Mouse (Mus musculus): ENCODE data around the gene Hid1. TPM values are rescaled to one million over a fixed set of nuclear protein-coding genes. Genes with fewer than 3 reads are reported as not detected.
A peak's percentile ranks its signal among the peaks of the same experiment; 100 is the strongest.

The Hid1 gene
- polyA plus RNA-seq, 1 experiment from 2014 or later: 16.1 TPM

- H3K9ac ChIP-seq (ENCODE audit: low read length): peak within 1 kb of the TSS; percentile 96
- DNase-seq (ENCODE audit: low spot score) (peak; percentile 93), ATAC-seq (ENCODE audit: insufficient read depth, low FRiP score, low TSS enrichment) (peak; percentile 90)
- H3K4me3 ChIP-seq (ENCODE audit: low read depth, low read length): peak within 1 kb of the TSS; percentile 82
- H3K9me3 ChIP-seq (ENCODE audit: control insufficient read depth, low read length): no peaks in the 10 kb centered on the region
- WGBS: under 1% methylated on average over 75 of the region's 76 CpGs
- H3K27ac ChIP-seq (ENCODE audit: low read depth, low read length): peak within 1 kb of the TSS; percentile 90
- H3K4me2 ChIP-seq (ENCODE audit: low read depth): peak within 1 kb of the TSS; percentile 87
- peaks cover 22% of the 10 kb centered on the region for H3K4me1 ChIP-seq (ENCODE audit: control insufficient read depth, insufficient read depth, low read length)
- H3K27me3 ChIP-seq (ENCODE audit: control insufficient read depth, insufficient read depth, low read length): no peaks in the 10 kb centered on the region
- no peaks in the 10 kb centered on the region for H3K36me3 ChIP-seq (ENCODE audit: control insufficient read depth, insufficient read depth, low read length)
Measured at GRCm38 (mm10) chr11:115381743-115382539, 14.4 kb upstream of the Hid1 start, which contains the start of gene Cdr2l. TSS of gene Cdr2l (plus strand) at chr11:115381916.

DNA sequence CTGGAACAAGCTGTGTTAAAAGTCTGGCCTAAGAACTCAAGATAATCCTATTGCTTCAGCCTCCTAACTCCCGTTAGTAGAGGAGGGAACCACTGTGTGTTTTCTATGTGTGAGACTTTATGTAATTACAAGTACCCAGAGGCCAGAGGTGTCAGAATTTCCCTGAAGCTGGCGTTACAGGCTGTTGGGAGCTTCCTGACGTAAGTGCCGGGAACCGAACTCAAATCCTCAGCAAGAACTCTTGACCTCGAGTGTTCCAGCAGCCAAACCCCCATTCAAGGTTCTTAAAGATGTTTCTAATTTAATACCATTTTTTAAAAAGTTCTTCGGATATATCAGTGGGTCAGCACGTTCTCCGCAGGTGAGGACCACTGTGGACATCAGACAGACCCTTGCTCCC is 13.7 kb upstream of the Hid1 start:
- peak; percentile 34 for DNase-seq (ENCODE audit: low spot score)
- WGBS: 11% methylated on average over 9 of the region's 9 CpGs
- H3K27ac ChIP-seq (ENCODE audit: low read depth, low read length): no peak overlapping the region

DNA sequence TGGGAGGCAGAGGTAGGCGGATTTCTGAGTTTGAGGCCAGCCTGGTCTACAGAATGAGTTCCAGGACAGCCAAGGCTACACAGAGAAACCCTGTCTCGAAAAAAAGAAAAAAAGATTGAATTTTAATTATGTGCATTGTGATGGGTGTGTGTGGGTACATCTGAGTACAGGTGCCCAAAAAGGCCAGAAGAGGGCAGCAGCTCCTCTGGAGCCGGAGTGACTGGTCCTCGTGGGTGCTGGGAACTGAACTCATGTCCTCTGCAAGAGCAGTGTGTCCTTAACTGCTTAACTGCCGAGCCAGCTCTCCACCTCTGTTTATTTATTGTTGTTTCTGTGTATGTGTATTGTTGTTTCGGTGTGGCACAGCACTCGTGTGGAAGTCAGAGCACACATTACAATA is 10.3 kb upstream of the Hid1 start:
- no peaks in the 10 kb centered on the region for H3K36me3 ChIP-seq (ENCODE audit: control insufficient read depth, insufficient read depth, low read length)
- peaks cover 16% of the 10 kb centered on the region for H3K27me3 ChIP-seq (ENCODE audit: control insufficient read depth, insufficient read depth, low read length)
- ATAC-seq (ENCODE audit: insufficient read depth, low FRiP score, low TSS enrichment) (no peak), DNase-seq (ENCODE audit: low spot score) (no peak)
- peaks cover 11% of the 10 kb centered on the region for H3K4me1 ChIP-seq (ENCODE audit: control insufficient read depth, insufficient read depth, low read length)
- no peaks in the 10 kb centered on the region for H3K9me3 ChIP-seq (ENCODE audit: control insufficient read depth, low read length)
- no peak overlapping the region for H3K9ac ChIP-seq (ENCODE audit: low read length)
- no peak overlapping the region for H3K4me2 ChIP-seq (ENCODE audit: low read depth)
- H3K27ac ChIP-seq (ENCODE audit: low read depth, low read length): no peak overlapping the region
- WGBS: 92% methylated on average over 7 of the region's 7 CpGs
- no peak overlapping the region for H3K4me3 ChIP-seq (ENCODE audit: low read depth, low read length)

More for the DNA sequence above, 13.7 kb upstream of the Hid1 start:
- H3K9me3 ChIP-seq (ENCODE audit: control insufficient read depth, low read length): no peaks in the 10 kb centered on the region
- no peak overlapping the region; the same call in 1 of the 2 replicates for H3K9ac ChIP-seq (ENCODE audit: low read length)
- ATAC-seq (ENCODE audit: insufficient read depth, low FRiP score, low TSS enrichment): no peak
- H3K36me3 ChIP-seq (ENCODE audit: control insufficient read depth, insufficient read depth, low read length): no peaks in the 10 kb centered on the region
- no peaks in the 10 kb centered on the region for H3K27me3 ChIP-seq (ENCODE audit: control insufficient read depth, insufficient read depth, low read length)
- H3K4me3 ChIP-seq (ENCODE audit: low read depth, low read length): no peak overlapping the region
- H3K4me1 ChIP-seq (ENCODE audit: control insufficient read depth, insufficient read depth, low read length): peaks cover 22% of the 10 kb centered on the region
- H3K4me2 ChIP-seq (ENCODE audit: low read depth): peak overlapping the region; percentile 87

DNA sequence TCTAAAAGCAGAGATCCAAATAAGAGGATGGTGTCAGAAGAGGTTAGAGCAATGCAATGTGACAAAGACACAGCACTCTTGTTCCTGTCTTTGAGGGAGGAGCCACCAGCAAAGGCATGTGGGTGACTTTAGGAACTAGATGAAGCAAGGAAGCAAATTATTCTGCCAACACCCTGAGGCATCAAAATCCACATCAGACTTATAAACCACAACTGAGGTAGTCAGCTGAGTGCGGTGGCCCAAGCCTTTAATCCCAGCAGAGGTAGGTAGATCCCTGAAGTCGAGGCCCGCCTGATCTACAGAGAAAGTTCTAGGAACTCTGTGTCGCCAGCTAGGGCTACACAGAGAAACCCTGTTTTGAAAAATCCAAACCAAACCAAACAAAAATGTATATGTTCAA is 9.7 kb upstream of the Hid1 start:
- Histone ChIP-seq H3K27ac (ENCODE audit: low read depth, low read length) (no peak overlapping the region), H3K9me3 (ENCODE audit: control insufficient read depth, low read length) (no peaks in the 10 kb centered on the region), H3K4me1 (ENCODE audit: control insufficient read depth, insufficient read depth, low read length) (peaks cover 6% of the 10 kb centered on the region; the same call in 1 of the 2 replicates), H3K27me3 (ENCODE audit: control insufficient read depth, insufficient read depth, low read length) (peaks cover 16% of the 10 kb centered on the region), H3K36me3 (ENCODE audit: control insufficient read depth, insufficient read depth, low read length) (no peaks in the 10 kb centered on the region), H3K4me3 (ENCODE audit: low read depth, low read length) (no peak overlapping the region), H3K4me2 (ENCODE audit: low read depth) (no peak overlapping the region), H3K9ac (ENCODE audit: low read length) (no peak overlapping the region)
- WGBS: 90% methylated on average over 4 of the region's 4 CpGs
- DNase-seq (ENCODE audit: low spot score) (no peak), ATAC-seq (ENCODE audit: insufficient read depth, low FRiP score, low TSS enrichment) (no peak)

GRCm38 (mm10) chr11:115376722-115377121 is 9.2 kb upstream of the Hid1 start:
- no peak overlapping the region for H3K9ac ChIP-seq (ENCODE audit: low read length)
- H3K4me3 ChIP-seq (ENCODE audit: low read depth, low read length): no peak overlapping the region
- ATAC-seq (ENCODE audit: insufficient read depth, low FRiP score, low TSS enrichment) (no peak), DNase-seq (ENCODE audit: low spot score) (no peak)
- H3K27me3 ChIP-seq (ENCODE audit: control insufficient read depth, insufficient read depth, low read length): peaks cover 16% of the 10 kb centered on the region
- peaks cover 6% of the 10 kb centered on the region; the same call in 1 of the 2 replicates for H3K4me1 ChIP-seq (ENCODE audit: control insufficient read depth, insufficient read depth, low read length)
- H3K36me3 ChIP-seq (ENCODE audit: control insufficient read depth, insufficient read depth, low read length): no peaks in the 10 kb centered on the region
- H3K9me3 ChIP-seq (ENCODE audit: control insufficient read depth, low read length): no peaks in the 10 kb centered on the region
- H3K27ac ChIP-seq (ENCODE audit: low read depth, low read length): no peak overlapping the region
- 66% methylated on average over 7 of the region's 7 CpGs for WGBS
- H3K4me2 ChIP-seq (ENCODE audit: low read depth): no peak overlapping the region

DNA sequence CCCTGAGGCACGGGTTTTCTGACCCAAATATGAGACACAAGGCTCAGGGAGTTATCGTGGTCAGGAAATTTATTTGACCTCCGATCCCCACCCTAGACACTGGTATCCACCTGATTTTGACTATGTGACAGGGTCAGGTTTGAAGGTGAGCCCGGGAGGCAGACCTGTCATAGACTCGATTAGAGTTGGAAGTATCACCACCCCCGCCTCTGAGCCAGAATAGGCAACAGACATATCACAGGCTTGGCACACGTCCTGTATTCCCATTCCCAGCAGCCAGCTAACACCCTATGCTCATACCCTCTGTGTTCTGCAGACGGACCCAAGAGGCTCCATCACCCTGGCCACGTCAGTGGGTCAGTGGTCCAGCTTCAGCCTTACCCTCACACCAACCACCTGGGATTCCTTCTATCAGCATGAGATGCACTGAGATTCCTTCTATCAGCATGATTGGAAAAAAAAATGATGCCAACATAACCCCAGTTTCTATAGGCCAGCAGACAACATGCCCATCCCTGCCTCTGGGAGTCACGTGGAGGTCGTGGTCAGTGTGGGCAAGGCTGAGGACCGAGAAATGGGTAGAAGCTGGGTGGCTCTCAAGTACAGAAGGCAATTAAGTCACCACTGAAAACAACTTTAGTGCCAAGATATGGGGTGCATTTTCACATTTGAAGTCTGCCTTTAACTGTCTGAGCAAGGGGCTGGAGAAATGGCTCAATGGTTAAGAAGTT is 7.3 kb upstream of the Hid1 start:
- peak overlapping the region; percentile 52; the same call in 1 of the 2 replicates for H3K9ac ChIP-seq (ENCODE audit: low read length)
- no peak for DNase-seq (ENCODE audit: low spot score)
- H3K27me3 ChIP-seq (ENCODE audit: control insufficient read depth, insufficient read depth, low read length): peaks cover 16% of the 10 kb centered on the region
- no peak for ATAC-seq (ENCODE audit: insufficient read depth, low FRiP score, low TSS enrichment)
- H3K4me2 ChIP-seq (ENCODE audit: low read depth): peak overlapping the region; percentile 68; the same call in 1 of the 2 replicates
- no peak overlapping the region for H3K27ac ChIP-seq (ENCODE audit: low read depth, low read length)
- 68% methylated on average over 12 of the region's 12 CpGs for WGBS
- no peak overlapping the region for H3K4me3 ChIP-seq (ENCODE audit: low read depth, low read length)
- peaks cover 6% of the 10 kb centered on the region; the same call in 1 of the 2 replicates for H3K4me1 ChIP-seq (ENCODE audit: control insufficient read depth, insufficient read depth, low read length)
- no peaks in the 10 kb centered on the region for H3K36me3 ChIP-seq (ENCODE audit: control insufficient read depth, insufficient read depth, low read length)
- no peaks in the 10 kb centered on the region for H3K9me3 ChIP-seq (ENCODE audit: control insufficient read depth, low read length)

DNA sequence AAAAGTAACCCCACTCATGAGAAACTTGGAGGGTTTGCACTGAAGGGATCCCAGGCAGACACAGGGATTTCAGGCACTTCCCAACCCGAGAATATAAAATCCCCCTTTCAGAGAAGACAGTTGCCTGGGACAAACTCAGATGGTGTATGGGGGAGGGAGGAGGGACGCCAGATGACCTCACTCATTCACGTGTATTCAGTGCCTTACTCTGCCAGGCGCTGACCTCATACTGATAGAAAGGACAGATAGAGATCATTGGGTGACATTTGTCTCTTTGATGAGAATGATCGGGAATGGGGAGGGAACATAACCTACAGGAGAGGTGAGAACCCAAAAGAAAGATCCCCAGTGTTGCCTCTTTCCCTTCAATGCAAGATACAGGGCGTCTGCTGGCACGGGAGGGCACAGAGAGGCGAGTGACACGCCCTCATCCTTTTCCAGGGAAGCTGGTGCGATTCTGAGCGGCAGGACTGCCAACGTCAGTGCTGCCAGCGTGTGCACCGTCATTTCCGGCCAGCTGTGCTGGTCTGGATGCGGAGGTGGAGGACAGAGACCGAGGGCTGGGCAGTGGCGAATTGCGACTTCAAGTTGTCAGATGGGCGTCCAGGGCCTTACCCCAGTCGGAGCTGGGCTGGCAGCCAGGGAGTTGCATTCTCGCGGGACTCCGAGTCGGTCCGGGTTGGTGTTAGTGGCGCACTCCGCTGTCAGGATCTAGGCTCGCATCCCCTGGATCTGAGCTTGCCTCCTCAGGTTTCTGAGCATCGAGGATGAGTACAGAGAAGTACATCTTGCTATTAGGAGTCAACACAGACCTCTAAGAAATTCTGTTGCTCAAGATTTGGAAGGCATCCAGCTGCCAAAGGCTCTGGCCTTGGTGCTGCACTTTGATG is 6.5 kb upstream of the Hid1 start:
- WGBS: 4% methylated on average over 30 of the region's 30 CpGs

GRCm38 (mm10) chr11:115372737-115373136 is 5.2 kb upstream of the Hid1 start:
- WGBS: 53% methylated on average over 2 of the region's 2 CpGs
- no peak overlapping the region for H3K27ac ChIP-seq (ENCODE audit: low read depth, low read length)
- peaks cover 16% of the 10 kb centered on the region for H3K27me3 ChIP-seq (ENCODE audit: control insufficient read depth, insufficient read depth, low read length)

More for the DNA sequence above, 6.5 kb upstream of the Hid1 start:
- Histone ChIP-seq H3K4me3 (ENCODE audit: low read depth, low read length) (peak overlapping the region; percentile 40), H3K9me3 (ENCODE audit: control insufficient read depth, low read length) (no peaks in the 10 kb centered on the region), H3K9ac (ENCODE audit: low read length) (peak overlapping the region; percentile 52), H3K4me2 (ENCODE audit: low read depth) (peak overlapping the region; percentile 68), H3K27me3 (ENCODE audit: control insufficient read depth, insufficient read depth, low read length) (peaks cover 16% of the 10 kb centered on the region), H3K27ac (ENCODE audit: low read depth, low read length) (no peak overlapping the region), H3K4me1 (ENCODE audit: control insufficient read depth, insufficient read depth, low read length) (peaks cover 6% of the 10 kb centered on the region; the same call in 1 of the 2 replicates), H3K36me3 (ENCODE audit: control insufficient read depth, insufficient read depth, low read length) (no peaks in the 10 kb centered on the region)
- ATAC-seq (ENCODE audit: insufficient read depth, low FRiP score, low TSS enrichment): no peak
- DNase-seq (ENCODE audit: low spot score): peak; percentile 52

More at GRCm38 (mm10) chr11:115372737-115373136, 5.2 kb upstream of the Hid1 start:
- ATAC-seq (ENCODE audit: insufficient read depth, low FRiP score, low TSS enrichment) (no peak), DNase-seq (ENCODE audit: low spot score) (no peak)
- Histone ChIP-seq H3K9me3 (ENCODE audit: control insufficient read depth, low read length) (no peaks in the 10 kb centered on the region), H3K4me1 (ENCODE audit: control insufficient read depth, insufficient read depth, low read length) (peaks cover 6% of the 10 kb centered on the region; the same call in 1 of the 2 replicates), H3K4me3 (ENCODE audit: low read depth, low read length) (no peak overlapping the region), H3K36me3 (ENCODE audit: control insufficient read depth, insufficient read depth, low read length) (no peaks in the 10 kb centered on the region), H3K4me2 (ENCODE audit: low read depth) (no peak overlapping the region), H3K9ac (ENCODE audit: low read length) (no peak overlapping the region)

Measured in neural tube, embryonic 11.5 days (tissue).